Mouse (Mus musculus) kidney, adult 18-20 months (tissue): Measurements from ENCODE around the gene Pde4c.
A peak's percentile ranks its signal among the peaks of the same experiment; 100 is the strongest.

Experiments
- DNase-seq: peaks from one replicate; pipeline ENCODE4 v3.0.0; 2021

Pde4c gene

GRCm38 (mm10) chr8:70723486-70724210 is at the start of gene Pde4c:
Gene Pde4c, plus strand, starts transcription at chr8:70723720.
- peak; percentile 91 for DNase-seq

- DNase-seq, result no peak
Measured at GRCm38 (mm10) chr8:70674109-70674508, 49.4 kb upstream of the Pde4c start.

GRCm38 (mm10) chr8:70674716-70675115 is 48.8 kb upstream of the Pde4c start:
- DNase-seq, result no peak

- no peak for DNase-seq
Measured at GRCm38 (mm10) chr8:70675336-70675735, 48.2 kb upstream of the Pde4c start.

- peak; percentile 54 for DNase-seq
Measured at GRCm38 (mm10) chr8:70677451-70678080, 46.0 kb upstream of the Pde4c start.

GRCm38 (mm10) chr8:70678679-70679078 is 44.8 kb upstream of the Pde4c start:
- DNase-seq, result no peak

- no peak for DNase-seq
Measured at GRCm38 (mm10) chr8:70679404-70679803, 44.1 kb upstream of the Pde4c start.

- DNase-seq, result peak; percentile 80
Measured at GRCm38 (mm10) chr8:70680039-70680438, 43.5 kb upstream of the Pde4c start.

GRCm38 (mm10) chr8:70681410-70681809 is 42.1 kb upstream of the Pde4c start:
- DNase-seq, result no peak

GRCm38 (mm10) chr8:70682193-70682592 is 41.3 kb upstream of the Pde4c start:
- DNase-seq, result no peak

GRCm38 (mm10) chr8:70682692-70683091 is 40.8 kb upstream of the Pde4c start:
- DNase-seq, result no peak

- DNase-seq, result no peak
Measured at GRCm38 (mm10) chr8:70684291-70684690, 39.2 kb upstream of the Pde4c start.

GRCm38 (mm10) chr8:70687576-70687975 is 35.9 kb upstream of the Pde4c start:
- DNase-seq, result peak; percentile 83

GRCm38 (mm10) chr8:70688136-70688535 is 35.4 kb upstream of the Pde4c start:
- DNase-seq, result no peak

GRCm38 (mm10) chr8:70689892-70690390 is 33.6 kb upstream of the Pde4c start:
- DNase-seq, result peak; percentile 34

GRCm38 (mm10) chr8:70691230-70691629 is 32.3 kb upstream of the Pde4c start:
- no peak for DNase-seq

- DNase-seq, result peak; percentile 56
Measured at GRCm38 (mm10) chr8:70691727-70692231, 31.7 kb upstream of the Pde4c start.

GRCm38 (mm10) chr8:70693636-70694035 is 29.9 kb upstream of the Pde4c start:
- DNase-seq, result no peak

GRCm38 (mm10) chr8:70695318-70696018 is 28.1 kb upstream of the Pde4c start:
- DNase-seq, result peak; percentile 67

GRCm38 (mm10) chr8:70696019-70696885 is 27.3 kb upstream of the Pde4c start:
- DNase-seq, result peak; percentile 82

- DNase-seq, result peak; percentile 32
Measured at GRCm38 (mm10) chr8:70696946-70697345, 26.6 kb upstream of the Pde4c start.
